Mouse (Mus musculus): ENCODE data around the gene Sh2d5.

Sh2d5 gene

GRCm38 (mm10) chr4:138250088-138250960, at the start of gene Sh2d5, which contains the start of gene Kif17:
Sh2d5 (plus strand) TSS chr4:138250403.
Kif17 (plus strand) TSS chr4:138250435.
- peak; percentile 95 to 96 for DNase-seq

GRCm38 (mm10) chr4:138200769-138201168, 49.4 kb upstream of the Sh2d5 start:
- DNase-seq = no peak

- DNase-seq = no peak
These were observed 48.5 kb upstream of the Sh2d5 start for GRCm38 (mm10) chr4:138201696-138202095.

GRCm38 (mm10) chr4:138210116-138210515, 40.1 kb upstream of the Sh2d5 start:
- no peak for DNase-seq

- no peak for DNase-seq
These were observed 36.3 kb upstream of the Sh2d5 start for GRCm38 (mm10) chr4:138213861-138214260.

- DNase-seq = no peak
These were observed 34.5 kb upstream of the Sh2d5 start for GRCm38 (mm10) chr4:138215671-138216199.

- peak; percentile 90 to 91 for DNase-seq
These were observed 33.9 kb upstream of the Sh2d5 start, which contains the start of gene Hp1bp3 for GRCm38 (mm10) chr4:138216200-138216890. Hp1bp3 (plus strand) TSS chr4:138216296.

GRCm38 (mm10) chr4:138216891-138217392, 33.3 kb upstream of the Sh2d5 start:
- peak; percentile 100 for DNase-seq

- no peak for DNase-seq
These were observed 32.8 kb upstream of the Sh2d5 start for GRCm38 (mm10) chr4:138217441-138217840.

GRCm38 (mm10) chr4:138217951-138218685, 32.1 kb upstream of the Sh2d5 start:
- DNase-seq = peak in 1 of 2 experiments; percentile 14

GRCm38 (mm10) chr4:138219331-138219730, 30.9 kb upstream of the Sh2d5 start:
- peak in 1 of 2 experiments; percentile 20 for DNase-seq

- DNase-seq = no peak
These were observed 29.4 kb upstream of the Sh2d5 start for GRCm38 (mm10) chr4:138220761-138221160.

GRCm38 (mm10) chr4:138221406-138221805, 28.8 kb upstream of the Sh2d5 start:
- no peak for DNase-seq

- DNase-seq = no peak
These were observed 27.8 kb upstream of the Sh2d5 start for GRCm38 (mm10) chr4:138222396-138222795.

GRCm38 (mm10) chr4:138223623-138224022, 26.6 kb upstream of the Sh2d5 start:
- DNase-seq = no peak

GRCm38 (mm10) chr4:138246756-138247665, 3.2 kb upstream of the Sh2d5 start:
- no peak for DNase-seq

- DNase-seq = peak; percentile 37 to 49
These were observed 1.6 kb downstream of the Sh2d5 start for GRCm38 (mm10) chr4:138251819-138252218.

GRCm38 (mm10) chr4:138252231-138252630, 2.0 kb downstream of the Sh2d5 start:
- DNase-seq = peak in 1 of 2 experiments; percentile 30

GRCm38 (mm10) chr4:138257116-138257687, 7.0 kb downstream of the Sh2d5 start:
- DNase-seq = no peak

- DNase-seq = no peak
These were observed 8.5 kb downstream of the Sh2d5 start for GRCm38 (mm10) chr4:138258663-138259062.

GRCm38 (mm10) chr4:138259482-138259881, 9.3 kb downstream of the Sh2d5 start:
- DNase-seq = no peak
